Mouse (Mus musculus) bone marrow macrophage, adult 2 months (primary cell): Measurements from ENCODE around the gene Shank2.

ENCODE experiments used
- CTCF ChIP-seq: IDR thresholded peaks from 2 replicates; pipeline ENCODE4 v1.5.1; 2012; ENCODE audit warnings: low read depth, mild to moderate bottlenecking, low read length, moderate library complexity
- POLR2A ChIP-seq: IDR thresholded peaks from 2 replicates; pipeline ENCODE4 v1.6.1; 2012; ENCODE audit warnings: mild to moderate bottlenecking, low read depth, low read length, borderline replicate concordance

DNA sequence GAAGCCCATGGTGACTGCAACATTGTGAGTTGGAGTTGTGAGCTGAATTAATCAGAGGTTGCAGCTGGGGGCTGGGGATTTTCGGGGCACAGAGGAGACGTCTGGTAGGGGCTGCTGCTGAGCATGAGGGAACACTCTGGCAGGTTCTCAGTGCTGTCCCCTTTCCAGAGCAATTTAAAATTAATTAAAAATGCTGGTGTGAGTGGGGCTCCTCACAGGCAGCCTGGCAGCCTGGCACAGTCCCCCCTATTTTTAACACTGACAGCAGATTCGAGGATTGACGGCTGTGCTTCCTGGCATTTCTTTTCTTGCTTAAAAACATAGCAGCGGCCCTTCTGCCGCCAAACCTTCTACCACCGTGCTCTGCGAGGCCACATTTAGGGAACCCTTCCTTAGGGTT is 157.8 kb downstream of the Shank2 start:
- TF ChIP-seq CTCF, result no peak
- TF ChIP-seq POLR2A, result no peak
